Mouse (Mus musculus) heart, adult 9 months (tissue): Measurements from ENCODE around the gene Gskip.

ENCODE experiments used
- DNase-seq, 2 experiments: peaks; one replicate each; pipeline ENCODE4 v3.0.0; 2022; ENCODE audit warnings: low spot score in 2 of 2

The Gskip gene

DNA sequence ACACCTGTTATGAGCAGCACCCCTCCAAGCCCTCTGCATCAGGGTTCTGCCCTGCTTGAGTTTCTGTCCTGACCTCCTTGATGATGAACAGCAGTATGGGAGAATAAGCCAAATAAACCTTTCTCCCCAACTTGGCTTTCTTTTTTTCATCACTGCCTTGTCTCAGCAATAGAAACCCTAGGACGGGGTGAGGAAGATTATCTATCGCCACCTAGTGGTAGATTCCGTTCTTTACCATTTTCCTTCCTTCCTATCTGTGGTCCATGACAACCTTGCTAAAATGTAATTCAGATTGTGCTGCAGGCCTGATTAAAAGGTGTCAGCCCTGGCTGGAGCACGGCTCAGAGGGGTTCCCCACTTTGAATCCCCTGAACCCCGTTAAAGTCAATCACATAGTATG lies 38.0 kb downstream of the Gskip start:
- DNase-seq: no peak

DNA sequence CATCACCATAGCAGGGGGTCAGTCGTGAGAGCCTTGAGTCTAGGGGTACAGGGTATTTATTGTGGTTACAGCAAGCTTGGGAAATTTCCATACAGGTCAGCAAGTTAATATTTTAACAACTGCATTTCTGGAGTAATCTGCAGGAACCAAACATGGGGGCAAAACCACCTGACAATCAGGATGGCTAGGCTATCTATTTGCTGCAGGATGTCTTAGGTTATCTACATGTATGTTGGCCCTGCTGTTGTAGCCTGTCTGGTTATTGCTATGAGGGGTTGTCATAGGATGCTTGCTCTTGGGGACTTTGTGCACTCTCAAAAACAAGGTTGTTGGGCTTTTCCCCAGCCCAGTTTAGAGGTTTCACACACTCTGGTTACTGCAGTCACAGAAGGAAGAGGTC lies 40.0 kb downstream of the Gskip start:
- DNase-seq: no peak

DNA sequence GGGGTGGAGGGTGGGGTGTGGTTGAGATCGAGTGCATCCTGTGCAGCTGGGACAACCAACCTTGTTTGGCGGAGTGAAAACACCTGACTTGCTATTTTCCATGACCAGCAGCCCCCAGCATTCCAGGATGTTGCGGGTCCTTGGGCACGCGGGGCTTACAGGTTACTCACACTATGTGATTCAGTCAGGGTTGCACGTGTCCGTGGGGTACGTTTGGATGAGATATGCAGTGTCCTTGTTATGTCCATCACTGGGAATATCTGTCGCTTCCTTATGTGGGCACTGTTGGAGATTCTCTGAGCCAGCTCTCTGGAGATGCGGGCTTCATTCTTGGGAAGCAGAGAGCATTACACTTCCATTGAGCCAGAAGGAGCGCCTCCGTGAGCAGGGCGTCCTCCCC lies 41.1 kb downstream of the Gskip start:
- DNase-seq: no peak

DNA sequence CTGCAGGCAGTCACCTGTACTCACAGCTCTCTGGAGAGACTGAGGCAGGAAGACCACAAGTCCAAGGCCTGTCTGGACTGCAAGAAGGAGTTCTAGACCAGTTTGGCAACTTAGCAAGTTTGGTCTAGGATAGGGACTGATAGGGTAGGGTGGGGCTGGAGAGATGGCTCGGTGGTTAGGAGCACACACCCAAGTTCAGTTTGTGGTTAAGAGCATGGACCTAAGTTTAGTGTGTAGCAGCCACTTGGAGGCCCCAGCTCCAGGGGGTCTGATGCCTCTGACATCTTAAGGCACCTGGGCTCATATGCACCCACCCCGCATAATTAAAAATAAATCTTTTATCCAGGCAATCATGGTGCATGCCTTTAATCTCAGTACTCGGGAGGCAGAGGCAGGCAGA lies 42.6 kb downstream of the Gskip start:
- DNase-seq: no peak

DNA sequence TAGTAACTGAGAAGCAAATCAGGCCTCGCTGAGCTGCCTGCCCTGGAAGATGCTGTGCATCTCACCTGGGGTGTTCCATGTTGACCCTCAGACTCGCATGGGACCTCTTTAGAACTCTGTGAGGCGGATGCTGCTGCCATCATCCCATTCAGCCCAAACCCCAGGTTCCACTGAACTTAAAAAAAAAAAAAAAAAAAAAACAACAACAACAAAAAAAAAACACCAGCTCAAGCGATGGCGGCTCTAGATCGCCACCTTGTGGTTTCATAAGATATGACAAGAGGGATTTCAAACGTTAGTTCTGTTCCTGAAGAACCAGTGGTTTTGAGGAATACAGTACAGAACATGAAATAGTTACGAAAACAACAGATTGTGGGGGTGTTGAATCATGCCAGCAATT lies 43.3 kb downstream of the Gskip start:
- no peak for DNase-seq

DNA sequence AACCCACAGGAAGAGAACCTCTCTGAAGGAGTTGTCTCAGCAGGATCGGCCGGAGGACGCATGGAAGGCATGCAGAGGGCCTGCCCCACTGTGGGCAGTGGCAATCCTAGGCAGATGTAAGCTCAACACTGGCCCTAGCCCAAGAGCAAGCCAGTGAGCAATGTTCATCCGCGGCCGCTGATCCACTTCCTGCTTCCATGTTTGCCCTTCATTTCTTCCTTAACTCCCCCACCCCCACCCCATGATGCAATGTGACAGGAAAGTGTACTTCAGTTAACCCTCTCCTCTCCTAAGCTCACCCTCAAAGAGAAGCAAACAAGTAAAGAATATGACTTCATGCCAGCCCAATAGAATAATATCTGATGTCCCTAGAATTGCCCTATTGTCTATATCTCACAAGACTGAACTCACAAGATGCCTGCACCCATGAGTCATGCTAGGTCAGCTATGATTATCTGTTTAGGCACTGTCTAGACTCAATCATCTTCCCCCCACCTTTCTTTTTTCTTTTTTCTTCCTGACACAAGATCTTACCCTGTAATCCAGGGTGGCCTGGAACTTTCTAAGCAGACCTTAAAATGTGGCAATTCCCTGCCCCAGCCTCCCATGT lies 46.3 kb downstream of the Gskip start:
- no peak for DNase-seq

DNA sequence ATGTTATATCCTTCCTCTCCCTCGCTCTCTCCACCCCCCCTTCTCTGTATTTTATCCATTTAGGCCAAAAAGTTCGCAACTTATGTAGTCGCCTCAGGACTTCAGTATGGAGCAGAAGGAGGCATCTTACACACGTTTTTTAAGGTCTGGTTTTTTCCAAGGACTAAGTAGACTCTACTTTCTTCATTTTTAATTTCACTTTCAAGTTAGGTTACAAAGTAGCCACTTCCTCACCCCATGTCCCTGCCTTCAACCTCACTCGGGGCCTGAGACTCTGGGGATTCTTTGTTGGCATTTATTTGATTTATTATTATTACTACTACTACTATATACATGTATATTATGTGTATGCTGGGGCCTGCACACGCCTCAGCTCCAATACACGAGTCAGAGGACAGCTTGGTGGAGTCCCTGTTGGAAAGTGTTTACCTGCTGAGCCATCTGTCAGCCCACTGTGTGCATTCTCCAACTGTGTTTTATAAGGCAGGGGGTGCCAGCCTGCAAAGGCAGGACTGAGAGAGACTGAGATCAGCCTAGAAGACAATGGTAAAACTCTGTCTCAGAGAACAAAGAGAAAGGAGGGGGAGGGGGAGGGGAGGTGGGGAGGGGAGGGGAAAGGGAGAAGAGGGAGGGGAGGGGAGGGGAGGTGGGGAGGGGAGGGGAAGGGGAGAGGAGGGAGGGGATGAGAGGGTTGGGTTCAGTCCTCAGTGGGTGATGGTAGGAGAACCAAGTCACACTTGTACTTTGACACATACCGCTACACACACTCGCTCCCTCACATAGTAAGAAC lies 48.9 kb downstream of the Gskip start:
- DNase-seq: no peak

DNA sequence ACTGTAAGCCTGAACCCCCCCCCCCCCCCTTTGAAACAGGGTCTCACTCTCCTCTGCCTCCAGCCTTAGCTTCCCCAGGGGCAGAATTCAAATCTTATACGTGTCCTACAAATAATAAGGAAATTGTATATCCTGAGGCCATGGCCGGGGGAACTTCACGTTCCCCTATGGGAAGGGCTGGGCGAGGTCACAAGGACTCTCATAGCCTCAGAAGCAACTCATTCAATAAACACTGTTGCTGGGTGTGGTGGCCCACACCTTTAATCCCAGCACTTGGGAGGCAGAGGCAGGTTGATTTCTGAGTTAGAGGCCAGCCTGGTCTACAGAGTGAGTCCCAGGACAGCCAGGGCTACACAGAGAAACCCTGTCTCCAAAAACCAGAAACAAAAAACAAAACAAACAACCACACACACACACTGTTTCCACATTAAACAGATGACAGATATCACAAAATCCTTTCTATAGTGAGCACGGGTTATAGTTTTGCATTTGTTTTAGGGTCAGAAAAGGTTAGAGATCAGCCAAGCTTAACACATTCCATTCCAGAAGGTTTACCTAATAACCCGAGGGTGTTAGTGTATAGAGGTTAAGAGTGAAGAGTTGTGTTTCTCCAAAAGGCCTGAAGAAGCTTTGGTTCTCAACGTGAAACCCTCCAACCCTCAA lies 50.7 kb downstream of the Gskip start:
- DNase-seq: no peak

DNA sequence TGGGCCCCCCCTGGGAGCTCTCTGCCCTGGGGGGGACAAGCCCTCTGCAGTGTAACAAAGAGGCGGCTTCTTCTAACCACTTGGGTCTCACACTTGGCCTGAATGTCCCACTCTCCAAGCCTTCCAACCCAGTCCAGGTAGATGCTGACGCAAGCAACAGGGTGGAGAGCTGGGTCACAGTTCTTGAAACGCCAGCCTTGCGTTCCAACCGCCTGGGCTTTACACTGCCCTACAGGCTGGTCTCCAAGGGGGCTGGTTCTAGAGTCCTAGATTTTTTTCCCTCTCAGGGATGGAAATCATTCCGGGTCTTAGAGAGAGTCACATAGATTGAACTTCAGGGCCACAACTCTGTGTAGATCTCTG lies 51.2 kb downstream of the Gskip start:
- no peak for DNase-seq

DNA sequence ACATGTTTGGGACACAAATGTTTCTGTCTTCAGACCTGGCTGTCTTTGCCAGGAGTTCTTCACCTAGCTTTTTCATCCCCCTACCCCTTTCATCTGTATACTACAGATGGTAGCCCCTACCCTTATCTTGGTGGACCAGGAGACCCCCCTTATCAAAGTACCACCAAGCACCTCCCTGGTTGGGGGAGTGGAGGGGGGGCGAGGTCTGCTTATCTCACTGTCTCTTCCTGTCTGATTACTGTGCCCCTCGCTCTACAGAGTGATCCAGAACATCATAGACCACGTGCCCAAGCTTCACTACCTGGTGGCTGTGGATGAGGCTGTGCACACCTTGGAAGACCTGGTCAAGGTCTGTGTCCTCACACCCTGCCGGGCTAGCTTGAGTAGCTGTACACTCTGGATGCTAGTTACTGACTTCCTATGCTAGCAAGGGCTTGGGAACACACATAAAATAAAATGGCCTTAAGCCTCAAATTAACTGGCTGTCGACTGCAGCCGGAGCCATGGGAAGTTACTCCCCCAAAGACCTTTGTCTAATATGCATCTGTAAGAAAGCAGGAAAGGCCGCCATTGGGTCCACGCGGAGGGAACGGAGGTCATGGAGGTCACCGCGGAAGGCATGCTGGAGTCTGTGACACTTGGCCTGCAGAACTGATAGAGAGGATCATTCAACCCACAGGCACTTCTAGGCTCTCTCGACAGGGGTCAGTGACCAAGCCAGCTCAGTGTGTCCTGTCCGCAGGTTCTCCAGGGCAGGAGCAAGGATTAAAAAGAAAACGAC lies 53.9 kb downstream of the Gskip start:
- no peak for DNase-seq

DNA sequence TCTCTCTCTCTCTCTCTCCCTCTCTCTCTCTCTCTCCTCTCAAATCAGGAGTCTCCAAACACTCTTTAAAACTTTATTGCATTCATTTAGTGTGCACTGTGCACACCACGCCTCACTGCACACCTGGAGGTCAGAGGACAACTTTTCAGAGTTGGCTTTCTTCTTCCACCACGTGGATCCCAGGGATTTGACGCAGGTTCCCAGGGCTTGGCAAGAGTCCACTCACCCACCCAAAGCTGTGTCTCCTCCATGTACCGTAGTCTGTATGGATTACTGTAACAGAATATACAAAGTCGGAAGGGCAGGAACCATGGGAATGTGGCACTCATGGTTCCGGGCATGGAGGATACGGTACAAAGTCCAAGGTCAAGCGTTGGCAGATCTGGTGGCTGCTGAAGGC lies 55.0 kb downstream of the Gskip start:
- DNase-seq: no peak

DNA sequence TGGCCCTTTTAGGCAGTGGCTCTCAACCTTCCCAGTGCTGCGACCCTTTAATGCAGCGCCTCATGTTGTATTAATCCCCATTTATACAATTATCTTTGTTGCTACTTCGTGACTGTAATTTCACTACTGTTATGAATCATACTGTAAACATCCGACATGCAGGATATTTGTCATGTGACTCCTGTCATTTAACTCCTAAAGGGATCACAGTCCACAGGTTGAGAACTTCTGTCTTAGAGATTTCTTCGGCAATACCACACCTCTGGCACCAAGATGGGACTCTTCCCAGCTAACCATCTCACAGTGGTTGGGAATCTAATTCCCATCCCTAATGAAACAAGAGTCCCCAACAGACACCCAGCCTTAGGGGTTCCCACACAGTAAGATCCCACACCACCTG lies 63.5 kb downstream of the Gskip start:
- DNase-seq: no peak
